Mouse (Mus musculus) erythroblast, embryonic 14.5 days (primary cell): ENCODE results near the gene Mfap4.

Experiments
- GATA1 ChIP-seq: IDR thresholded peaks from 2 replicates; pipeline ENCODE4 v1.6.1; 2012; ENCODE audit warnings: low read length, inconsistent platforms, mixed read lengths
- TAL1 ChIP-seq: IDR thresholded peaks from 3 replicates; pipeline ENCODE4 v1.6.1; 2012; ENCODE audit warnings: low read length, inconsistent platforms, mixed read lengths

GRCm38 (mm10) chr11:61477566-61478508, 7.4 kb upstream of the Mfap4 start:
- no peak for TF ChIP-seq GATA1
- no peak for TF ChIP-seq TAL1
